Mouse (Mus musculus) left cerebral cortex, adult 18-20 months (tissue): Measurements from ENCODE around the gene Lmx1b. TPM values are rescaled to one million over a fixed set of nuclear protein-coding genes. Genes with fewer than 3 reads are reported as not detected.
A peak's percentile ranks its signal among the peaks of the same experiment; 100 is the strongest.

Source experiments
- DNase-seq, 2 experiments: peaks; one replicate each; pipeline ENCODE4 v3.0.0; 2021 to 2022; ENCODE audit warnings: low spot score in 2 of 2, mixed read lengths in 1 of 2
- total RNA-seq, 2 experiments: library from RNA; stranded (reverse); gene quantifications; 2 replicates each; pipeline ENCODE4 v1.2.3; 2021

Gene Lmx1b
- total RNA-seq, 2 experiments from 2014 or later = 0.14 to 0.60 TPM

DNA sequence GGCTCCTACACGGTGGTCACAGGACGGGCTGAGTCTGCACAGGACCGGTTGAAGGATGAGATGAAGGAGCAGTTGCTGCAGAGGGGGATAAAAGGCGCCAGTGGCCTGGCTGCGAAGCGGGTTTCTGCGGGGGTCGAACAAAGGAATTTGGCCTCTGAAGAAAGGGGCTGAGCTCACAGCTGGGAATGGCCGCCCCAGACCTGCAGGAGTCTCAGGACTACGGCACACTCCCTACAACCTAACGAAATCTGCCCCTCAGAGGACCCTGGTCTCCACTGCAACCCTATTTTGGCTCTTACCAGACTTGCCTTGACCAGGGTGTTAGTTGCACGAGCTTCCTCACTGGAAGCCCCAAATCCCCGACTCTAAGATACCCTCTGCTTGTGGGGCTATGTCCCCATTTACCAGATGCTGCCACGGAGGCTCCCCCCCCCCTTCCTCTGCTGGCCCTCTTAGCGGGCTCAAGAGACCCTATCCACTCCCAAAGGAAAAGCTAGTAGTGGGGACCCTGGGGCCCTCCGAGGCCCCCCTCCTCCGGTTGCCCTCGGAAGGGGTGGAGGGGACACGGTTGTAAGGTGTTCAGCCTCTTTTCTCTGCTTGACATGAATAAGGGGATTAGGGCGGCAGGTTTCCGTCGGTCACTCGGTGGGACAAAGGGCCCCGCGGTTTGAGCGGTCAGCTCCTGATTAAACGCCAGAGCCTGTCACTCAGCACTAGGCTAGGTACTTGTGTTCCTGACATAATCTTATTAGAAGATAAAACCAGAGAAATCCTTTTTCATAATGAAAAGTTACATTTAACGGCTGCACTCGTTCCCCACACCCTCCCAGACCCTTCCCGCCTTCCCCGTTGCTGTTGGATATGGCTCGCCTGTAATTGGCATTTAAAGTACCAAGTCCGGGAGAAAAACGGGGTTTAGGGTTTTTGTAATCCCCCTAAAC is 10.0 kb downstream of the Lmx1b start:
- DNase-seq = no peak

DNA sequence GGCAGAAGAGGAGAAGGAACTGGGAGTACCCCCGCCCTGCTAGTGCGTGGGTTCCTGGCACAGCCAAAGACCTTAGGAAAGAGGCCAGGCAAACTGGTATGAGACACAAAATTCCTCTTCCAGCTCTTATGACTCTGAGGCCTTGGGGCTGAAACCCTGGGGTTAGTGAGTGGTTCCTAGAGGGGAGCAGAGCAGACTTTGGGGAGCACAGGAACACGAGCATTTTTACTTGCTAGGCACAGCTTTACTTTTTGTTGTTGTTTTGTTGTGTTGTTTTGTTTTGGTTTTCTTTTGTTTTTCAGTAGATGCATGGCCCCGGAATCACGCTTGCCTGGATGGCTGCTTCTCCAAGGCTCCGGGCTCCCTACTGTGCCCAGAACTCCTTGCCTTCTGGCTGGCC is 10.7 kb downstream of the Lmx1b start:
- no peak for DNase-seq

DNA sequence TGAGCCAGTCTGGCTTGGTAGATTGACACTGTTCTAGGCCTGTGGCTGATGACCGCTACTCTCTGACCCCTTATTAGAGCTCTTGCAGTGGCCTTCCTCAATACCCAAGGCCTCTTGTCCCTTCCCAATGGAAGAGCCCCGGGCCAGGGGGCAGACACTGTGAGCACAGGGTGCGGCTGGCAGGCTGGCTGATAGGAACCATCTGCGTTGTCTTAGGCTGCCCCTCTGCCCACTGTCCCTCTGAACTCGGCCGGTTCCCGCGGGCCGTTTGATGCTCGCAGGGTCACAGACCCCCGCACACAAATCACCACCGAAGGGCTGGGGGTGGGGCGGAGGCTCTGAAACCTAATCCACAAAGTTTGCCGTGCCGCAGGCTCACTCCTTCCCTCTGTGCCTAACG is 11.5 kb downstream of the Lmx1b start:
- no peak for DNase-seq

DNA sequence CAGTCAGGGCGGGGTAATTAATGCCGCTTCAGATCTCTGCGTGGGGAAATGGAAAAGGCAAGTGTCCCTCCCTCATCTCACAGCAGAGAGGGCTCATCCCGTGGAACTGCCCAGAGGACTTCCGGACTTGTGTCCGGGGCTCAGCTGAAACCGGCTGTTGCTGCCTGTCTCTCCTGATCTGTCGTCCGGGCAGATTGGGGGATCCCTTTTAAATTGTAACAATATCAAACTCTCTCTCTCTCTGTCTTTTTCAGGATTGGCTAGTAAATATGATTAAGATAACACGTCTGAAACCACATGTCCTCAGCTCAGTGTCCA is 13.3 kb downstream of the Lmx1b start:
- DNase-seq = no peak

DNA sequence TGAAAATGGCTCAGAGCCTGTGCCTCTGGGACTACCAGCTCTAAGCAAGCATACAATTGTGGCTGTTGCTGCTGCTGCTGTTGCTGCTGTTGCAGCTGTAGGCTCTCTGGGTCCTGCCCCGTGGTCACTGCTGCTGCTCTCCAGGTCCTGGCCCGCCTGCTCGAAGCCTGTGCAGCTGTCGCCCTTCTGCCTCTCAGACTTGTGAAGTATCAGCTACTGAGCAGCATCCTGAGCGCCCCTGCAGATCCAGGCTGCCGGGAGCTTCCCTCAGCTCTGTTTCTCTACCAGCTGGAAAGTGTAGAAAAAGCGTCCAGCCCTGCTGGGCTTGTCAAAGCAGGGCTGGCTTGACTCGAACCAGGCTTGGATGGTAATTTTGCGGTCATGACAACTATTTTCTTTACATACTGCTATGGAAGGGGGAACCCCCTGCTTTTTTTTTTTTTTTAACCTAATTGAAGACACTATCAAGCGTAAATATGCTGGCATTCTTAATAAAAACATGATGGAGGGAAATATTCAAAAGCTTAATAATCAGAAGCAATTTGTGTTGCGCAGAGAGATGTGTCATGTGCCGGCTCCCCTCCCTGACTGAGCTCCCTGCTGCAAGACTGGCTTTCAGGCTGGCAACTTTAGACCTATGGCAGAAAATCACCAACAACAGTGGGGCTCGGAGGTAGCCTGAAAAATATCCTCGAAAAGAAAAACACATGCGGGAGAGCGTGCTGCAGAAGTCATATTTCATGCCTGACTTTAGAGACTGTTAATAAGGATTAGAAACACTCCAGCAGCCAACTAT is 13.9 kb downstream of the Lmx1b start:
- DNase-seq = no peak

DNA sequence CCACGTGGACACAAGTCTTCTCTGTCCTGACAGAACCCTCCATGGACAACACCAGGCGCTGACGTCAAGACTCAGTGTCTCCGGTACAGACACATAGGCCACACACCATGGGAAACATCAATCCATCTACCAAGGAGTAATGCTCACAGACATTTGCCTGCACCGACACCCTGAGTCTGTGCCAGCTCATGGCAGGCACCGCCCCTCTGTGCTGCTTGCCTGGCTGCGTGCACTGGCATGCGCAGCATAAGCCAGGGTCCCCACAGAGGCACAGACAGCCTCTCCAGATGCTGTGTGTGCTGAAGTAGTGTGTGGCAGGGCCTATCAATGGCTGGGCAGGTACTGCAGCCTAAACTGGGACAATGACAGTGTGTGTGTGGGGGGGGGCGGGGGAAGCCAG is 22.6 kb downstream of the Lmx1b start:
- DNase-seq = no peak

DNA sequence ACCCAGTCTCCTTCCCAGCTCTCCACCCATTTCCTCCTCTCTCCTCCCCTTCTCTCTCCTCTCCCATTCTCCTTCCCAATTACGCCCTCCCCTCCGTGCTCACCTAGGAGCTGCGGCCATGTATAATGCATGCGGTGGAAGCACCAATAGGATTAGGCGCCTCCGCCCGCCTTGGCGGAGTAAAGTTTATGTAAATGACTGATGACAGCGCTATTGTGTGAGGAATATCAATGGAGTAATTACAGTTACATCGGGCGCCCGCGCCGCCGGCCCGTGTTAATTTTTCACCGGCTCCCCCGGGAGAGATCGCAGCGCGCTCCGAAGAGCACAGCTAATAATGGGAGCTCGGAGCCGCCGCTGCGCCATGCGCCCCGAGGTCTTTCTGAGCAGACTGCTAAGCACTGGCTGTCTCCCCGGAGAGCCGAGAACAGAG is 23.9 kb downstream of the Lmx1b start:
- peak; percentile 27 to 38 for DNase-seq

DNA sequence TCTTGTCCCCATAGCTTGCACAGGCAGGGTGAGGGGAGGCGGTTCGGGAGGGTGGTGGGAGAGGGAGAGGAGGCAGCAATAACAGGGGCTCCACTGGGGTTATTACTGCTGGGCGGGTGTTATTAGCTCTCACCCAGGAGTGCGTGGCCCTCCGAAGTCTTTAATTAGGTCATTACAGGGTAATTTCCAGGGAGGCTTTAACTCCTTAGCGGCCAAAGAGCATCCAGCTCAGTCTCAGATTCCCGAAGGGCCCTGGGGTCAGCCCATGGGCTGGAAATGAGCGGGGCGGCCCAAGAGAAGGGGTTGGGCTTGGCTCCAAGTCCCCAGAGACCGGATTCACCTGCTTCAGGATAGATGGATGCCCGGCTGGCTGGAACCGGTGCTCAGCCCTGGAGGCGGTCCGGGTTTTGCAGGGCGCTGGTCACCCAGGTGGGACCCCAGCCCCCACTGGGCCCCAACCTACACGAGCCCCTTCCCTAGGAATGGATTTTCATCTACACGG is 24.4 kb downstream of the Lmx1b start:
- no peak for DNase-seq

DNA sequence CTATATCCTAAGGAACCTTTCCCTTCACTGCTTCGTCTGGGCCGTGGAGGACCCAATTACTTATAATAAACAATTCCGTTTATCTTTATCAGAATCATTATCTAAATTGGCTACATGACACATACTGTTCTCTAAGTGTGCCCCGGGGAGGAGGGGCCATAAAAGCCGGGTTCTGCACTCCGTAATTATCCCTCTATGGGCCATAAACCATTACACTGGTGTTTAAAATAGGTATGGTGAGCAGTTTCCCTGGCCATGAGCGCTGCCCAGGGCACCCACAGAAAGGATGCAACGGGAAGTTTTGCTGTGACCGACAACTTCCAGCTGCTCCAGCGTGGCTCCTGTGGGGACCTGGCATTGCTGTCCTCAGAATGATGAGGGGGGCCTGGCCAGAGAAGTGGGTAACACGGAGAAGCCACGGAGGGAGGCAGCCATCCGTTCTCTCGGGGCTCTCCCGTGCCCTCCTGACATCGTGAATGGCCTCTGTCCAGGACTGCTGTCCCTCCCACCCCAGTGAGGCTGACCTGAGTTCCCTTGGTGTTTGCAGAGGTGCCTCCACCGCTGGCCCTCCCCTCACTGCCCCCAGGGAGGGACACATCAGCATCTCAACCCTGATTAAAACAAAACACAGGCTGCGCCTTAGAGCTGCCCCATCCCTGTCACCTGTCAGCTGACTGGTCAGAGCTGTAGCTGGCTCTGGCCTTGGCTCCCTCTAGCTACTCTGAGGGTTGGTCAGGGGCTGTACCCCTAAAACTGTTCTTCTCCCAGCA is 34.6 kb downstream of the Lmx1b start:
- DNase-seq = no peak

DNA sequence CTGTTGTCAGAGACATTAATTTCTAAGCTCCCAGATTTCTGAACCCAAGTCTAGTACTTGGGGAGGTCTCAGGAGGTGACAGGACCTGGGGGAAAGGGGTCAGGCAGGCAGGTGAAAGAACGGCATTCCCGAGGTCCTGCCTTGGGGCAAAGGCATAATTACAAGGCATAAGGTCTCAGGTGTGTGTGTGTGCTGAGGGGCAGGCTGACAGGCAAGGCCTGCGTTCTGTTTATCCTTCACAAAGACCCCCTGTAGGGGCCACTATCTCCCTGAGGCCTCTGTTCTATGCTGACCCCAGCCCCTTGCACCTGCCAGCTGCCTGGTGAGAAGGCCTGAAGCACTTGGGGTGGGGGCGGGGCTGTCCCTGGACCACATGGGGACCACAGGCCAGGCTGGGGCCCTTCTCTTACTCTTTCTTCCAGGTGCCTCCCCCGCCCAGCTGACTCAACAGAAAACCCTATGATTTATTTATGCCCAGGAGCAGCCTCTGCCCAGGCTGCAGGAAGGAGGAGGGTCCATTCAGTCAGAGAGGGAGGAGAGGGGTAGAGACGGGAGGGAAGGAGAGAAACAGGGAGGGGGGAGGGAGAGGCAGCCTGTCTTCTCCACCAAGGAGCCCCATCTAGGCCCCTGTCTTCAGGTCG is 35.3 kb downstream of the Lmx1b start:
- DNase-seq = no peak

DNA sequence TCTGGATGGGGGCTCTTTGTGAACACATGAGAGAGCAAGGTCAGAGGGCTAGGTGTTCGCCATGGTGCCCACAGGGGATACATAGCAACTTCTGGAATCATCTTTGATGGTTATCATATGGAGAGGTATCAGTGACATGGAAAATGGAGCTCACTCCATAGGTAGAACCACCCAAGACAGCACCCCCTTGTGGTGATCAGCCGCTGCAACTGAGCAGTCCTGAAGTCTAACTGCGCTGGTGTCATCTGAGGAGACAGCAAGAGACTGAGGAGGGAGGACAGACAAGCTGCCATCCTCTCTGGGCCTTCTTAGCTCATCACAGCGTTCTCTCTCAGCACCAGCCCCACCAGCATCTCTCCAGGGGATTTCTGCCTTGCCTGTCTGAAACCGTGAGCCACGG is 39.8 kb downstream of the Lmx1b start:
- no peak for DNase-seq

DNA sequence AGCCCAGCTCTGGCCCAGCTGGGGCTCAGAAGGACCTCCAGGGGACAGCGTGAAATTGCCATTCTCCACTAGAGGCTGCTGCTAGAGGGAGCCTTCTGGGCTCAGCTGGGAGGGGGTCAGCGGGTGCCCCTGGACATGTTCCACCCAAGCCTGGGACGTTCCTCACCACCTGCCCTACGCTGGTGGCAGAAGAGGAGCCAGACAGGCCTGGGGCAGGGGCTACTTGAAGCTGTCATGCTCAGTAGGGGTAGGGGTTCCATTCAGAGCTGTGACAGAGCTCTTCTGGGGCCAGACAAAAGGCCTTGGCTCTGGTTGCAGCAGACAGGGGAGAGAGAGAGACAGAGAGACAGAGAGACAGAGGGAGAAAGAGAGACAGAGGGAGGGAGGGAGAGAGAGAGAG is 42.9 kb downstream of the Lmx1b start:
- DNase-seq = no peak

DNA sequence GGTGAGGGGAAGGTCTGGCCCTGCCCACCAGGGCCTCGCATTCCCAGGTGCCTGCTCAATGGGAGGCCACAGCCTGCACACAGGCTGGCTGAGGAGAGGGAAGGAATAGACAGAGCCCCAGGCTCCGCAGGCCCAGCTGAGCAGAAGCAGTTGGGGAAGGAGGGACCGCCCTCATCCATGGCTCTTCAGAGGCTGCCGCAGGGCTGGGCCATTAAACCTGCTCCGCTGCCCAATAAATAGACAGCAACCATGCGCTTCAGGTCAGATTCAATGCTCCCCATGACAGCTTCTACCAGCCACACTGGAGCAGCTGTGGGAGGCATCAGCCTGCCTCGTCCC is 45.3 kb downstream of the Lmx1b start:
- no peak for DNase-seq

DNA sequence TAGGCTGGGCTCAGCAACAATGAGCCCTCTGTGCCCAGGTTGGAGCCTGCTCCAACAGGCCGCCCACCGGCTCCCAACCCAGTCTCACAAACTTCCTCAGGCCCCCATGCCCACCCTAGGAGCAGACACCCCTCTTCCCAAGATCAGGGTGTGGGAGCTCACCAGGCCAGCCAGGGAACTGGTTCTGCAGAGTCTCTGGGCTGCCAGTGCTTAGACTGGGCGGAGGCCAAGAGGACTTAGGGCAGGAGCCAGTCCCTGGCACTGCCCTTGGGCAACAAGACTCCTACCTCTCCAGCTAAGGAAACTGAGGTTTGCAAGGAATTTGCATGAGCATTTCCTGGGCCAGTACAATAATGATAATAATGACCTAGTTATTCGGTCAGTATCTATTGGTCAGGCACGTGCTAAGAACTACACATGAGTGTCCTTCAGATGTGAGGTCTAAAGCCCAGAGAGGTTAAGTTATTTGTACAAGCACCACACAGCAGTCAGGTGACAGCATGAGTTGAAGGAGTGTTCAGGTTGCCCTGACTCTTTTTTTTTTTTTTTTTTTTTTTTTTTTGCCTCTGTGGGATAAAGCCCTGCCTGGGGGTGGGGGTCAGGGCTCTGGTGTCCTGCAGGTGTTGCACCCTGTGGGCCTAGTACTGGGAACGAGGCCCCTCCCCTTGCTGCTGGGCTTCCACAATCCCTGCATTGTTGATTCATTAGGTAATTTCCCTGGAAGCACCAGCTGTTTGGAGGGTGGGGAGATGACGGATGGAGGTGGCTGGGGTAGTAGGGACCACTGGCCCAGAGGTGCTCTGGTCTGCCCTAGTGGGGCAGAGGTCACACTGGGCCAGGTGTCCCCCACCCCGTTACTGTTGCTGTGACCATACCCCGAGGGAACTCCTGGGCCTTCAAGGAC is 45.9 kb downstream of the Lmx1b start:
- no peak for DNase-seq

DNA sequence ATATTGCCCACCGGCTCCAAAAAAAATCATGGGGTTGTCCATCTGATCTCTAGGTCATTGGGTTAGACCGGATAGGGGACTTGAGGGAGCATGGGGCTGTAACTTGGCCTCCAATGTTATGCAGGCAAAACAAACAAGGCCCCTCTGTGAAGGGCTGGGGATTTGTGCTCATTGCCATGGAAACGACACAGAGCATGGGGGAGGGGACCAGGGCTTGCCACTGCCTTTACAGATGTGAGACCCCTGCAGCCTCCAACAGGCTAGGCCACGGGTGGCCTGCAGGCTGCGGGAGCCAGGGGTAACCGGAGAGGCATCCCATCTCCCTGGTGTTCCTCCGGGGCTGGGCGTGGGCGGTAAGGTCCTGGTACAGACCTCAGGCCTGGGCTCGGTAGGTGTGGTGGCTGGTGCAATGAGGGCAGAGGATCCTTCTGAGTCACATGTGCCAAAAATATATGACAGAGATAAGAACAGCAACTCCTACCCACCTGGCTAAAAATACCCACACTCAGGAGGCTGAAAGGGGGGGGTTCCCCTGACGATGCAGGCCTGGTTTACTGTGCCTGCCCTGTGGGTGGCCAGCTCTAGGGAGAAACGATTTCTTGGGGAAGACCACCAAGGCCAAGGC is 47.3 kb downstream of the Lmx1b start:
- peak; percentile 21 to 45 for DNase-seq

DNA sequence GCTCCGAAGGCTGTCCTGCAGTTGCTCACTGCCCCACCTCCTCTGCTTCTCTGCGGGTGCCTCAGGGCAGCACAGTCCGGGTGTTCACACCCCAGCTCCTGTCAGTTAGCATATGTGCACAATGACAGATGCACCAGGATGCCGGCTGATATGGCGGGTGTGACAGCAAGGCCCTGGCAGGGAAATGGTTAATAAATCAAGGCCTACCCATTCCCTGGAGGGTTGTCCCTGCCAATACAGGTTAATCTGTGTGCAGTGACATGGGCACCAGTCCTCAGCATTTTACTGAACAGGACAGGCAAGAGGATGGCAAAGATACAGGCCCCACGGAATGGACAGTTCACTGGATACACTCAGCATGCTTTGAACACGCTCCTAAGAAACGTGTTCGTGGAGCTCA is 51.0 kb downstream of the Lmx1b start:
- DNase-seq = no peak

DNA sequence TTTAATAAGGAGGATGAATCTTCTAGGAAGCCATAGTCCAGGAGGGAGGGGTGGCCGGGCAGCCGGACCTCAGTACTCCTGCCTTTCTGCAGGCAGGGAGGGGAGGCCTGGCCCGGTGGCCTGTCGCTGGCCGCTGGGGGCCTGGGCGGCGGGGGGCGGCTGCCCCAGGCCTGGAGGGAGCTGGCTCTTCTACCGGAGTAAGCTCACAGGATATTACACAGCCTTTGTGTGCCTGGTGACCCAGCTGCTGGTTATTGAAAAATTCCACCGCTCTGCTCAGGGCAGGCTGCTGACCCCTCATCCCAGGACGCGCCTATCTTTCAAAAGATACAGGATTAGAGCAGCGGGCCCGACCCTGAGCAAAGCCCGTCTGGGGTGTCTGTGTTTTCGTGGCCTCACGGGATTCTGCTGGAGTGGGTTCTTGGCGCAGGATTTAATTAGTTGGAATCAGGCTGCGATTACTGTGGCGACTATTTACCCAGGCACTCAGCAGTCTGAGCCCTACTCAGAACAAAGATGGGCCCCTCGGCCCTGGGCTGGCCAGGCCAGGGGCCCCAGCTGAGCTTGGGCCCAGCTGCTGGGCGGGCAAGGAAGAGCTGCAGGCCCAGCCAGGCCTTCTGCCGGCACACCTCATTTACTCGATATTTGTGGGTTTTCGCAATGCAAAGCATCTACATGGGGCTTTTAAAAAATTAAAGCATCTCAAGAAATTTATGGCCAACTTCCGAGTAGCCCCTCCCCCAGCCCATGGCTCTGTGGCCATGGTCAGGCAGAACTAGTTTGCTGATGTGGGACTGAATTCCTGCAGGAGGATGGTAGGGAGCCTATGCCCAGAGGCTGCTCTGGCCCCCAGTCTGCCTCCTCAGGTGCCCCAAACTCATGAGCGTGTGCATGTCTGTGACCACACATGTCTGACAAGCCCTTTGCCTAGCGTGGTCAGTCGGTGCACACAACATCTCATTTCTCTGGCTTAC is 55.1 kb downstream of the Lmx1b start:
- no peak for DNase-seq

DNA sequence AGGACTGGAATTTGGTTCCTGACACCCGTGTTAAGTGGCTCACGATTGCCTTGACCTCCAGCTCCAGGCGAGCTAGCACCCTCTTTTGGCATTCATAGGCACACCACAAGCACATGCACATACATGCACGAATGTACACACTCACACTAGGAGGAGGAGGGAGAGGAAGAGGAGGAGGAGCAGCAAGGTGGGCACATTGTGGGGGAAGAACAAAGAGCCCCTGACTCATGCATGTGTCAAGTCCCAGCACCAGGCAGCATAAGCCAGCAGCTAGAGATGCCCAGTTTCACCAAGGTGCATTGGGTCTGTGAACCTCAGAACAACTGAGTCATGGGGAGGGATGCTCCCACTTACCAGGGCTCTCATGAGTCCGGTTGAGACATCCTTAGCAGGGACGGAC is 56.5 kb downstream of the Lmx1b start:
- DNase-seq = no peak
